Mouse (Mus musculus) cerebellum, postnatal 4 days (tissue): ENCODE measurements at regions not wholly inside any gene's neighbourhood (a gene's known extent, or its start where the extent isn't known, plus 50 kb on each side); places are given as distances from the start of the nearest gene placed in this dataset.
A peak's percentile ranks its signal among the peaks of the same experiment; 100 is the strongest.

Experiments used
- DNase-seq, 2 experiments: peaks; one replicate each; pipeline ENCODE4 v3.0.0; 2022; ENCODE audit warnings: low spot score in 2 of 2, mixed read lengths in 1 of 2

DNA sequence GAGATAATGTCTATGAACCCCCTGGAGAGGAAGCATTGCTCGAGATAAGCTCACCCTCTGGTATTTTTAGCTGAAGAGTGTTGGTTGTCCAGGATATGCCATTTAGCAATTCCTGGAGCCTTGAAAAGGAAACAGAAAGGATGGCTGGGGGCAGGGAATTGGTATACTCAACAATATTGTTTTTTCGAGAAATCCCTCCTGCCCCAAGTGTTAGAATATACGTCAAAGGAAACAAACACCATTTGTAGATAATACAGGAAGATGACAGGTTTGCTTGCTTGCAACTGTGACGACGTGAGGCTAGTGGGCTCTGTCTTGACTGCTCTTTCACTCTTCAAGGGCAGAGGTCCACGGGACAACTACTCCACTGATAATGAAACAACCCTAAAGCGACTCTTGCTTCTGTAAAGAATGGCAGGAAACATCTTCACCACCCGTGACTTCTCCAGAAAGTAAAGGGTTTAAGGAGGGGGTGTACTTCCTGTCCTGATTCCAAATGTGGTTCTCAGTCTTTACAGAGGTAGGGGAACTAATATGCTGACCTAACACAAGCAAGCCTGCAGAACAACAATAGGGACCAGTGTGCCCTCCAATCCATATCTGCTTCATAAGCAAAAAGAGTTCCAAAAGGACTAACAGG is 270.3 kb downstream of the Ets1 start:
- DNase-seq: no peak

DNA sequence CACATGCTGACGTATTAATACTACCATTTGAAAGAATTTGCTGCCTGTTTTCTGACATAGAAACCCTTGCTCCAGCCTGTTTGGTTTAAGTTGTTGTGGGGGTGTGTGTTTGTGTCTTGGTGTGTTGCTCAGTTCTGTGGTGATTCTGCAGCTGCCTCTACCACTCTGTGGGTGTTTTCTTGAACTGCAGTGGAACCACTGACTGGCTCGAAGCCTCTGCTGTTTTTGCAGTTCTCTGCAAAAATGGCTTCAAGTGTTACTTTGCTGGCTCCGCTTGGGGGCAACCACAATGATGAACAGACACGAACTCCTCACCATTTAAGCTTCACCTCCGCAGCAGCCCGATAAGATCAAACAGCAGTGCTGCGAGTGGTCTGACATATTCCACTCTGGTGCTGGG is 274.6 kb downstream of the Ets1 start:
- no peak for DNase-seq

DNA sequence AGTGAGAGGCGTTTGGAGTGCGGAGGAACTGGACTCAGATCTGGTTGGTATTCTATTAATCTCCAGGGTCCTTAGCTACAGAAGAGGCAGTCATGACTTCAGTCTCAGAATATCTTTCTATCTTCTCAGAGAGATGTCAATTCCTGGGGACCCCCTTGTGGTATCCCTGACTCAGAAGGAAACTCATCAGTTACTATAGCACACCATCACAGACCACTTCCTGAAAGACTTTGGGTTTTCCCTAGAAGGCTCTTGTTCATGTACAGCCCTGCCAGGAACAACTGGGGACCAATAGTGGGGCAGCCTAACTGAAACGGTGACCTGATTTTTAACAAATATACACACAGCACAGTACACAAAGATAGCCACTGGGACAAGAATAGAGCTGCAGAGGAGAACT is 279.6 kb downstream of the Ets1 start:
- DNase-seq: no peak

DNA sequence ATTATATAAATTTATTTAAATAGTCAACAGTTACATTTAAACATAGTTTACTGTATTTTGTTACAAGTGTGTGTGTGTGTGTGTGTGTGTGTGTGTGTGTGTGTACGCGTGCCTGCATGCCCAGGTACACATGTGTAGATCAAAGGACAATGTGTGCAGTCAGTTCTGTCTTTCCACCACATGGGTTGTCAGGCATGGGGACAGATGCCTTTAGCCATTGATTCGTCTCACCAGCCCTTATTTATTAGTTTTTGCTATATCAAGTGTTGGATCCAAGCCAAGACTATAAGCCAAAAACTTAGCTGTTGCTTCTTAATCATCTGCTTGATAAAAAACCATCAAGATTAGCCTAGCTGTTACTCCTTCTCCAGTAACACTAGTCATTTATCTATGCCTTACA is 280.7 kb downstream of the Ets1 start:
- no peak for DNase-seq

DNA sequence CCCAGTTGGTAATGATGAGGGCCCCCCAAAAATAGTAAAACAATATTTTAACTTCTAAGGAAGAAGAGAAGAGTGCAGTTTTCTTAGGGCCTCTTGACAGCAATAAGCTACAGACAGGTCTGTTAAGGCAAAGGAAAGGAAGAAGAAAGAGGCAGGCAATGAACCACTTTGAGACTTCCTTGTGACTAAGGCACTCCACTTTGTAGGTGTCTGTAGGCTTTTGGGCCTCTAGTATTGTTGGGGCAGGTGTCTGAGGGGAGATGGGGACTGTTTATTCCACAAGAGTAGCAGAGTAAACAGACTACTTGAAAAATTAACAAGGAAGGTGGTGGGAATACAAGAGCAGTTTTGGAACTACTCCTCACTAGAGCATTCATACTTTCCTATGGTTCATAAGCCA is 287.9 kb downstream of the Ets1 start:
- no peak for DNase-seq

DNA sequence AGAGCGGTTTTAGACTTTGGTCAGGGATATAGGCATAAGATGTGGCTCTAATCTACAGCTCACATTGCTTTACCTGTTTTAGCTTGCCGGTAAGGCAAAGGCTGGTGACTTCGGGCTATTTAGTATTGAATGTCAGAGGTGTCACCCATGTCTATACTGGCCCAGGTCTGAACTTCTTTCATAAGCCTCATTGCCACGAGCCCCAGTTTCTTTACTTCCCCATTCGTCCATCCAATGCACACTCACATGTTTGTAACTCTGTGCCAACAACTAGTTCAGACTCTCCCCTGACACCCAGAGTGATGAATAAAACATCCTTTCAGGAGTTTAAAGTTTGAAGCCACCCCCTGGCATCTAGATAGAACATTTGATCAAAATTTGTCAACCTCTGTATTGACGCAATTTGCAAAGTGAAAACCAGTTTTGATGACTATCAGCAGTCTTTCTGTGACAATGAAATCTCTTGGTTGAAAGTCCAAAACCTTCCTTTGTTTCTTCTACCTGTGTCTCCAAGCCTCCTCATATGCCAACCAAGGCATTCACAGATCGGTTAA is 288.4 kb downstream of the Ets1 start:
- no peak for DNase-seq

DNA sequence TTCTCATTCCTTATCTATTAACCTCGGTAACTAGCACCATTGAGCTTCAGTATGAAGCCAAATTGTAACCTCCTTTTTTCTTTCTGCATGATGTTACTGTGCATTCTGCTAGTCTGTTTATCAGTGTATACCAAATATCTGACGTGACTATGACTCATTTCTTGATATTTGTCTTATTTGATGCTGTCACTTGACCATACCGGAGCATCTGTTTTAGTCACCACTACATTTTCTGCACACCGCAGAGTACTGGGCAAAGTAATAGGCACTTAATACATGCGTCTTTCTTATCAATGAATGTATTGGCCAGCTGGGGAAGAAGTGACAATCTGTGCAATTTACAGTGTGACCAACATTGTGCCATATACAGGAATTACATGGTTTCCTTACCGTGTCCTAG is 289.0 kb downstream of the Ets1 start:
- no peak for DNase-seq

DNA sequence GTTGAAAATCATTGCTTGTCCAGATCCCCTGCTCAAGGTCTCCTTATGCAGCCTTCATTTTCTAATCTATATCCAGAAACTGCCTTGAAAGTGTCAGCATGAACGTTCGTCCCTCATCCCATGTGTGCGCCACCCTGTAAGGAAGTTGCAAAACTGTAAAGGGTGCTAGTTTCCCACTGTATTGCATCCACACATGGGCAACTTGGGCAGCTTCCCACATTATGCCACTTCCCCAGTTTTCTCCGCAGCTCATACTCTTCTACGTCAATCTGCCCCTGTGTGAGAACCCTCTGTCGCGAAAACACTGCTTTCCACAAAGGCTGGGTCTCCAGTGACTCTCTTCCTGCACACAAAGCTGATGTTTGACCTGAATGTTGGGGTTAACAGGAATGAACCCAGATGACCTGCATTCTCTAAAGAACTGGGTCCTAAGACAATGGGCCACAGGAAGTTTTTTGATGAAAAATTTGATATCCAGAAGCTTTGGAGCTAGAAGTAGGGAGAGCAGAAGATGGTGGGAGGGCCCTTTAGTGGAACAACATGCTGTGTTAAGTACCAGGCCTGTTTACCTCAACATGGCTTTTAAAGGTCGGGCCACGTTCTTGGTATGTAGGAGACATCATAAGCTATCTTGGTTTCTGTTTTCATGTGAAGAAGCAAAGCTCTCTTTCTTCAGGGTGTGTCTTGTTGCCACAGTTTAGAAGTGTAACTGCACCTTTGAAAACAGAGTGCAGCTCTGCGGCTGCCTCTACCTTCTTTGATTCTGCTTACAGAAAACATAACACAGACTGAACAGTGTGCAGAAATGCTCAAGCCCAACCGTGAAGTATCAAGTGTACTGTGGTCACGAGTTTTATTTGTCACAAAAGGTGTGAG is 289.9 kb downstream of the Ets1 start:
- DNase-seq: no peak

DNA sequence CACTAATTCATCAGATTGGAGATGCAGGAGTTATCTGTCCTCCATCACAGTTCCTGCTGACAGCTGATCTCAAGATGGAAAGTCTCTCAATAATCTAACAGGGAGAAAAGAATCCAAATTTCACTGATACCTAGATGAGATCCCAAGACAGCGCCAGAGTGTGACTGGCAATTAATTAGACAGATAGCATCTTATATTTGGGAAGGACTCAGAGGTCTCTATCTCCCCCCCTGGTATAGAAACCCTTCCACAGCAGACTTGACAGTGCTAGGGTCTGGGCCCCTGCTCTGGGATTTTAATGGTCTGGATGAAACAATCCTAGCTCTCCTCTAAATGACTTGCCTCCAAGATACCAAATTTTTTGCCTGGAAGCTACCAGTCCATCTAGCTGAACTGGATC is 291.6 kb downstream of the Ets1 start:
- DNase-seq: no peak

DNA sequence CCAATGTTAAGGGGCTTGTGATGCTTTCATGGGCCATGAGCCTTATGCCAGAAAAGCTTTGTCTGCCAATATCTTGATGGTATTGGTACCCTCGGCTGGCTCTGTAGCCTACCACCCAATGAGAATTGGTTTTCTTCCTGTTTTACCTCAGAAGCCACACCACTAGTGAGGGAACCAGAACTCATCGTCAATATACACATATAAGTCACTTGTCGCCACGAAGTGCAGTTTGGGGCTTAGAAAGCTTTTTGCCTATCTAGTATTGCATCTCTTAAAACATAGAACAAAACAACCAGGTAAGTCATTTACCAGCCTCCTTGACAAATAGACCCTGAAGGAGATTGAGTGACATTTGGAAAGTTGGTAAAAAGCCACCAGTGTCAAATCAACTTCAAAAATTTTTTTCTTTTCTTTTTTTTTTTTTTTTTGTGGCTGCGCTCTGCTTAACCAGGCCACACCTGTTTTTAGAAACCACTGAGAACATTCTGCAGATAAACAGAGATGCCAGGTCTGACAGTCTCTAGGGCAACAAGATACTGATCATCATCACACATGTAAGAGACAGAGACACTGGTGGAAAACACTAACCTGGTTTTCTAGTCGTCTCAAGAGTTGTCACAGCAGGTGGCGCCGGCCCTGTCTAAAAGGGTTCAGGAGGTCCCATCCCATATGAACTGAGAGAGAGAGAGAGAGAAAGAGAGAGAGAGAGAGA is 292.4 kb downstream of the Ets1 start:
- no peak for DNase-seq

DNA sequence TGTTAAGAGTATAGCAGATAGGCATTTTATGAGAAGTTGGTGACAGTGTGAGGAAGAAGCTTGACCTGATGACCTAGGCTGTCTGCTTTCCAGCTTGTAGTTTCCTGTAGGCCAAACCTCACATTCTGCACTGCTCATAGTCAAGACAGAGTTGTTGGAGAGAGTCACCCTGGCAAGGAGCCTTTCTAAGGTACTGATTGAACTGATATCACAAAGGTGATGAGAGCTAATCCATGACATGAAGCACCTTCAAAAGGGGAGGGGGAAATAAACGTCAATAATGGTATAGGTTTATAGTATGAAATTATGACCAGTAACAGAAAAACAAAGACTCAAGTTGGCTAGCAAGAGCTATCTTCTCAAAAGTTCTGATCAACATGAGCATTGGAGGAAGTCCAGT is 293.3 kb downstream of the Ets1 start:
- no peak for DNase-seq

DNA sequence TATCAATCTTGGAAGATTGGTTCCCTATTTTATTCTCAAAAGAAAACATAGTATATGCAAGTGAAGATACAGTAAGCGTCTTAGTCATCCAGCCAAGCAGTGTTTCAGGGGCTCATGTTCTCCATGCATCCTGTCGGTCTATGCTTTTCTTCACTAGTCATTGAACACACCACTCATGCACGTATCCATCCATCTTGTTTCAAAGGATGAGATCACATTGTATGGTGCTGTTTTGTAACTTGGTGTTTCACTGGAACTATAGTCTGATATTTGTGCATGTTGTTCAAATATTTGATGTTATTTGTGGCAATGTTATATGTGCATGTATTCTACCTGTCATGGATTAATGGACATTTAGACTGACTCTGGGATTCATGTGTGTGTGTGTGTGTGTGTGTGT is 293.8 kb downstream of the Ets1 start:
- DNase-seq: no peak

DNA sequence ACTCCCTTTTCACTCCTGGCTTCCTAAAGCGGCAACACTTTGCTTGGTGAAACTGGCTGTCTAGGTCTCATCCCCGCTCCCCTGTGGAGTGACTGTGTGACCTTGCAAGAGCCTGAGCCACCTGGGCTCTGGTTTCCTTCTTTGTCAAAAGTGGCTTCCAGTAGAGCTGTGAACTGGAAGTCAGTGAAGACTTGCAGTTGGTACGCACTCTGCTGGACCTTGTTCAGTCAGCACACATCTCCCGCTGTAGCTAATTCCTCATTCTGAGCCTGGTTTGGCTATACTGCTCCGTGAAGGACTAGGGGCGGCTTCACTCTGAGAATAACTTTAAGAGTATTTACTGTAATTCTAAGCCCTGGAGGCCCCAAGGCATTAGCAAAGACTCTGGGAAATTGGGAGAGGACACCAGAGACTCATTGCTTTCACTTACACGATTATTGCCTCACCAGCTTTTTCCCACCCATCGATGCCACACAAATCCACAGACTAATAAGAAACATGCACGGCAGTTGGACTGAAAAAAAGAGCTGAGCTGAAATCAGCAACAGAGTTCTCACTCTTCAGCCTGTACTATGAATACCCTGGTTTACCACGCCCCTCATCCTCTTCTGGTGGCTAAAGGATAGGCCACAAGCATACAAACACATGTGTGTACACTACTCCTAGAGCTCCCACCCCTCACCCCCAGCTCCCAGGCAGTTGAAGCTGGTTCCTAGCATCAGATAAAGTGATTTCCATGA is 295.4 kb downstream of the Ets1 start:
- DNase-seq: no peak

DNA sequence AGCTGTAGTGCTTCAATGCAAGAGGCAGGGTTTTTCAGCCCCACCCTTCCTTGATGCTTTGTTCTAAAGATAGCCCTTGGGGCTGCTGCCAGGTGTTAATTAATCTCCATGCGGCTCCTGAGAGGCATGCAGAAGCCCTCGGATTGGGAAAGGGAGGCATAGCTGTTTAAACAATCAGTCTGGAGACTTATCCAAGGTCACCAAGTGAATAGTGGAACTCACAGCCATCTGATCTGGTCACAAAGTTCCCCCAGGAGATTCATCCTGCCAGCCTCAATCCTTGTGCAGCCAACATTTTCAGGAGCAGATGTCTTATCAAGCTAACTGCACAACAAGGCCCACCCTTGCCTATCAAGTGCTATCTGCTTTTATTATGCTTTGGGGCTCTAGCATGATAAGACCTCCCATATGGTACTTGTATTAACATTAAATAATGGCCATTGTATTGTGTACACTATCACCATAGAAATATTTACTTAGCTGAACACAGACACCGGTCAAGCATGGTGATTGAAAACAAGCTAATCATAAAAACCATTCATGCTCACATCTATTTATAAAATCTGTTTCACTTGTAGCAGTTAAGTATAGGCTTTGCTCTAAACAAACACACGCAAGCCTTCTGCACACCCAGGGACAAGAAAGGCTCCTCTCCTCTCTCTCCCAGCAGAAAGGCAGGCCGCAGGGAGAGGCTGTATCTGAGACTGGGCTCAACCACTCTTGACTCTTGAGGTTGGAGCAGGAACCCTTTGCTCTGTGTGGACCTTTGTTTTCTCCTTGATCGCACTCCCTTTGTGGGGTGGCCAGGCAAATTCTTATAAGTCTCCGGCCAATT is 297.4 kb downstream of the Ets1 start:
- no peak for DNase-seq

DNA sequence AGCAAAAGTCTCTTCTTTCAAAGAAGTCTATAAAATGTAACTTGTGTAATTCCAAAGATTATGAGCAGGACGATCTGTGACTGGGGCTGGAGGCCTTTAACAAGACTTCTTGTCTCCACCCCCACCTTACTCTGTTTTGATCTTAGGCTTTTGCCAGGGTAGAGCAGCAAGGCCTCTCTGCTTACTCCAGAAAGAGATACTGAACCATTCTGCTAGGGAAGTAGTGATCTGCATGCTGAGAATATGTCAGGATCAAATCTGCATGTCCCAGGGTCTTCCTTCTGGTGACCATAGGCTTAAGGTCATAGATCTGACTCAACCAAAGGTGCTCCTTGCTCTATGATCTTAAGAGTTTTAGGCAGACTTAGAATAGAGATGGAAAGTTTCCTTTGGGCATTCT is 298.4 kb downstream of the Ets1 start:
- no peak for DNase-seq

DNA sequence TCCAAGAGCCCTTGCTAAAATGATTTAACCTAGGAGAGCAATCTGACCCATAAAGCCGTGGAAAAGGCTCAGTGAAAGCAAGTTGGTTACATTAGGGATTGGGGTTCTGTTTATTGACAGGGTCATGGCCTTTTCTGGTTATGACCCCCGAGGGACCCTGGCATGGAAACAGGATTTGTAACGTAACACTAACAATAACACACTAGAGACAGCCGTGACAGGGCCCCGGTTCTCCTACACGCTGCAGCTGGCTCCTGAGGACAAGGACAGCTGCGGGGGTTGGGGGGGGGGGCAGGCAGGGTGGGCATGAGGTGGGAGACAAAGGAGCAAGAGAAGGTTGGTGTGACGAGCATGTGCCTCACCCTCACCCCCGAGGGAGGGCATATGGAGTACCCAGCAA is 300.4 kb downstream of the Ets1 start:
- no peak for DNase-seq

DNA sequence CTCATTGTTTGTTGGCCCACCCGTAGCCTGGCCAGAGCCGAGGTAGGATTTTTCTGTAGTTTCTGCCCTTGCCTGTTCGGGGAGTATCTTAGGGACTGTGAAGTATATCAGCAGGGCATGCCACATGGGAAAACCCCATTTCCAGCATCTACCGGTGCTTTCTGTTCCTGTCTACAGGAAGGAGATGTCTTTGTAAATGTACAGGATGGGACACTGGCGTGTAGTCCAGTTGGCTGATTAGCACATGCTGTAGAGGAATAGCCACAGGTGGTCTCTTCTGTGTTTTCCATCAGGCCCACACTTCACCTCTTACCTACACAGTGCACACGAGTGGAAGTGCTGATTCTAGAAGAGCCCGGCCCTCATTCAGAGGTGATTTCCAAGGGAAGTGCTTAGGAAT is 301.4 kb downstream of the Ets1 start:
- no peak for DNase-seq

DNA sequence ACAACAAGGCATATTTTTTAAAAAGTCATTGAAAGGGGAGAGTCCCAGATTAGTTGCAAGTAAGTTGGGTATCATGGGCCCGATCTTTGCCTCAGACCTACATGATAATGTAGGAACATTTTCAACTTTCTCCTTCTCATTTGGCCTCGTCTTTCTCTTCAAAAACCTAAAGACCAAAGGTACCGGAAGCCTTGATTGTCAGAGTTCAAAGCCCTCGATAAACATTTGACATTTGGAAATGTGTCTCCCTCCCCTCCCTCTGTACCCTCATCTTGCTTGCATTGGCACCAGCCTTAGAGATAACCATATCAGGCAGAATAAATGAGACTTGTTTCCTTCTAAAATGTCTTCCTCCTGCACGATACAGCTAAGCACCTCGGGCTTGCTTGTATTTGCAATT is 302.8 kb downstream of the Ets1 start:
- DNase-seq: no peak

DNA sequence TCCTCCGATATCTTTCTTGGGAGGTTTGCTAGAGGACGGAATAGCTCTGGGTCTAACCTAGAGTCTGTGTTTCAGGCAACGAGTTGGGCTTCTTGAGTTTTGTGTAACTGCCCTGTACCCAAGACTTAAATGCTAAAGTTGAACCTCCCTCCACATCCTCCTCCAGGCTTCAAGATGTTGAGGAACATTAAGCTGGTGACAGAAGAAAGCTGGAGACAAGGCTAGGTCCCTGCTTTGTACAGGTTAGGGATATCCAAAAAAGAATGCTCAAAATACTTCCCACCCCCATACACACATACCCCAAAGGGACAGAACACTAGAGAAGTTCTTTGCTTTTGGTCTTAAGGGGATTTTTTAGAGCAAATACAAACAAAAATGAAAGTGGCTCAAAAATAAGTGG is 303.6 kb downstream of the Ets1 start:
- DNase-seq: no peak

DNA sequence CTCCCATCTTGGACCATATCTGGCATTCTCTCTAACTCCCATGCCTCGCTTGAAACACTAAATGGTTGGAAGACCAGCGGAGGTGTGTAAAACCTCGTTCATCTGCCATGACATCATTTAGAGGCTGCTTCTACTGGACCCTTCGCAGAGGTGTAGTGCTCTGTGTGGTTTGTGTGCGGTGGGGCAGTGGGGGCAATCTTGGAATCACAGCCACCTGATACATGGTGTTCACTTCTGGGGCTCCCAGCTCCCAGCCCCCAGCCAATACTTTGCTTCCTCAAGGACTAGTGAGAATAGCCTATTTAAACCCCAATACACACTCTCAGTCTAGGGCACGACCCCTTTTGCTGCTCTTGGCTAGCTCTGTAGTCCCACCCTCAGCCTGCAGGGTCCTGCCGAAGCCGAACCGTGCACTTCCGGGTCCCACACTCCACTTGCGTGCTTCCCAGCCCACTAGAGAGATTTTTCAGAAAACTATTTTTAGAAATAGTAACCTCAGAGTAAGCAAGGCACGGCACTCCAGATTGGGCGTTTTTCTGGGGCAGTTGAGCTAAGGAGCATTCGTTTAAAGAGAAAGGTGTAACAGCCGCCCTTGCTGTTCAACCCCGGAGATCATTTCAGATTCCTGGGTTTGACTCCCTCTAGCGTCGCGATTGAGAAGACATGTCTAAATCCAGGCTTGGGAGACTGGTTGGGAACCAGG is 304.2 kb downstream of the Ets1 start:
- peak; percentile 66 to 76 for DNase-seq
